Mouse (Mus musculus): ENCODE data around the gene Gm5142. TPM values are rescaled to one million over a fixed set of nuclear protein-coding genes. Genes with fewer than 3 reads are reported as not detected.

Gene Gm5142
- polyA plus RNA-seq, 1 experiment from 2014 or later, result not detected

- no peak for ATAC-seq (ENCODE audit: low FRiP score, low read depth)
- 76% methylated on average over 3 of the region's 3 CpGs for WGBS
These were observed 21.4 kb downstream of the Gm5142 start for GRCm38 (mm10) chr14:59157016-59157698.

DNA sequence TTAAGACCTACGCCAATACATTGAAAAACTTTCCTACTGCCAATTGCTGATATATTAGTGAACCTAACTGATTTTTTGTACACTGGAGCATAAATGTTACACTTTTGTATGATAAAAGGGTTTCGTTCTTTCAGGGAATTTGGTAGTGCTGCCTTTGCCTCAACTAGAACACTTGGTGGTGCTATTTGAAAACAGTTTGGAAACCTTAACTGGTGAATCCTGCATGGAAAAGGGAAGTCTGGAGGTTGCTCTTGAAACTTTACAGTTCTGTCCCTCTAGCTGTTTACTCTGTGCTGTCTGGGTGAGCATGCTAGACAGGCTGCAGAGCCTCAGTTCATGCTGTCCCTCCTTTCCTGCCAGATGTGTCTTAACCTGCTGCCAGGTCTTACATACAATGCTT is 23.0 kb downstream of the Gm5142 start:
- Histone ChIP-seq H3K27ac (replicated peaks) (no peak overlapping the region), H3K4me1 (replicated peaks) (no peaks in the 10 kb centered on the region), H3K9ac (no peak overlapping the region), H3K27me3 (no peaks in the 10 kb centered on the region), H3K36me3 (no peaks in the 10 kb centered on the region), H3K9me3 (no peaks in the 10 kb centered on the region), H3K4me3 (no peak overlapping the region), H3K4me2 (no peak overlapping the region)
- ATAC-seq (ENCODE audit: low FRiP score, low read depth), result no peak
- WGBS, result 81% methylated on average over 2 of the region's 2 CpGs

More at GRCm38 (mm10) chr14:59157016-59157698, 21.4 kb downstream of the Gm5142 start:
- Histone ChIP-seq H3K4me1 (replicated peaks) (no peaks in the 10 kb centered on the region), H3K9me3 (no peaks in the 10 kb centered on the region), H3K36me3 (no peaks in the 10 kb centered on the region), H3K4me2 (no peak overlapping the region), H3K4me3 (no peak overlapping the region), H3K27ac (replicated peaks) (no peak overlapping the region), H3K27me3 (no peaks in the 10 kb centered on the region), H3K9ac (no peak overlapping the region)

GRCm38 (mm10) chr14:59142793-59143192 is 35.8 kb downstream of the Gm5142 start, which contains the start of gene 1700129C05Rik:
Gene 1700129C05Rik (minus strand): TSS chr14:59142893.
- H3K27me3 ChIP-seq, result no peaks in the 10 kb centered on the region
- H3K36me3 ChIP-seq, result no peaks in the 10 kb centered on the region
- no peaks in the 10 kb centered on the region for H3K4me1 ChIP-seq (replicated peaks)
- H3K9me3 ChIP-seq, result no peaks in the 10 kb centered on the region
- H3K4me3 ChIP-seq, result no peak within 1 kb of the TSS
- H3K9ac ChIP-seq, result no peak within 1 kb of the TSS
- WGBS, result 94% methylated on average over 4 of the region's 4 CpGs
- no peak within 1 kb of the TSS for H3K27ac ChIP-seq (replicated peaks)
- H3K4me2 ChIP-seq, result no peak within 1 kb of the TSS
- ATAC-seq (ENCODE audit: low FRiP score, low read depth), result no peak

GRCm38 (mm10) chr14:59114281-59114680 is 64.3 kb downstream of the Gm5142 start:
- 3% methylated on average over 2 of the region's 2 CpGs for WGBS
- H3K4me1 ChIP-seq (replicated peaks), result no peaks in the 10 kb centered on the region
- H3K9me3 ChIP-seq, result no peaks in the 10 kb centered on the region
- no peak overlapping the region for H3K4me3 ChIP-seq
- H3K27ac ChIP-seq (replicated peaks), result no peak overlapping the region
- H3K36me3 ChIP-seq, result no peaks in the 10 kb centered on the region
- no peak overlapping the region for H3K4me2 ChIP-seq
- ATAC-seq (ENCODE audit: low FRiP score, low read depth), result no peak
- no peak overlapping the region for H3K9ac ChIP-seq
- H3K27me3 ChIP-seq, result no peaks in the 10 kb centered on the region

Other genes starting within 250 kb of the Gm5142 start
- not detected in 2 replicates for gene 1700129C05Rik, start 35.9 kb downstream of the Gm5142 start, polyA plus RNA-seq (2015; fragmentation: Nextera tagmentation; extraction: Ambion mirVana)
- gene Rcbtb1, start 22.5 kb upstream of the Gm5142 start, polyA plus RNA-seq (2015; fragmentation: Nextera tagmentation; extraction: Ambion mirVana), result 49.7 and 52.5 TPM in 2 replicates
- gene Gm6904, start 81.5 kb upstream of the Gm5142 start, polyA plus RNA-seq (2015; fragmentation: Nextera tagmentation; extraction: Ambion mirVana), result not detected in 2 replicates
- gene Phf11a, start 118.8 kb upstream of the Gm5142 start, polyA plus RNA-seq (2015; fragmentation: Nextera tagmentation; extraction: Ambion mirVana), result 0.71 TPM in 1 of 2 replicates, not detected in the other
- gene Phf11b, start 162.6 kb upstream of the Gm5142 start, polyA plus RNA-seq (2015; fragmentation: Nextera tagmentation; extraction: Ambion mirVana), result 0.38 and 1.7 TPM in 2 replicates
- 0.23 and 0.62 TPM in 2 replicates for gene Phf11d, start 186.7 kb upstream of the Gm5142 start, polyA plus RNA-seq (2015; fragmentation: Nextera tagmentation; extraction: Ambion mirVana)
- gene Phf11c, start 216.6 kb upstream of the Gm5142 start, polyA plus RNA-seq (2015; fragmentation: Nextera tagmentation; extraction: Ambion mirVana), result 0.14 and 0.21 TPM in 2 replicates